Mouse (Mus musculus) gastrocnemius, adult 18-20 months (tissue): ENCODE data around the gene Cdon. TPM values are rescaled to one million over a fixed set of nuclear protein-coding genes. Genes with fewer than 3 reads are reported as not detected.

Source experiments
- DNase-seq: peaks from one replicate; pipeline ENCODE4 v3.0.0; 2021; ENCODE audit warnings: low spot score
- total RNA-seq, 2 experiments: library from RNA; stranded (reverse); gene quantifications; 2 replicates each; pipeline ENCODE4 v1.2.3; 2021

Gene Cdon
- total RNA-seq, 2 experiments from 2014 or later = 9.5 to 10.4 TPM

GRCm38 (mm10) chr9:35434340-35434739 is 13.4 kb downstream of the Cdon start:
- no peak for DNase-seq

DNA sequence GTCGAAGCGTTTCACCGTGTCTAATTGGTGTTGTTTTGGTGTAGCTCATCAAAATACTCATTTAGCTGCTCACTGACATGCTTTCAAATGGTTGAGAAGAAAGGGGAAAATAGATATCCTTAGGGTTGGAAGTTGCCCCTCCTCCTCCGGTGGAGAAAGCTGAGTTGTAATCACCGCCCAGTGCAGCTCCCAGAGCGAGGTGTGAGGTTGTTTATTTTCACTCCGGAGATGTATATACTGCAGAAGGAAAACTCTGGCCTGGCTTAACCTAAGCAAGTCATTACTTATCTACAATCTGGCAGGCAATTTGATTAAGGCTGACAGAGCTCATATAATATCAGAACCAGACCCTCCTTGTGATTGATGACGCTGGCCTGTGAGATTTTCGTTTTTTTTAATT is 14.6 kb downstream of the Cdon start:
- DNase-seq = no peak

DNA sequence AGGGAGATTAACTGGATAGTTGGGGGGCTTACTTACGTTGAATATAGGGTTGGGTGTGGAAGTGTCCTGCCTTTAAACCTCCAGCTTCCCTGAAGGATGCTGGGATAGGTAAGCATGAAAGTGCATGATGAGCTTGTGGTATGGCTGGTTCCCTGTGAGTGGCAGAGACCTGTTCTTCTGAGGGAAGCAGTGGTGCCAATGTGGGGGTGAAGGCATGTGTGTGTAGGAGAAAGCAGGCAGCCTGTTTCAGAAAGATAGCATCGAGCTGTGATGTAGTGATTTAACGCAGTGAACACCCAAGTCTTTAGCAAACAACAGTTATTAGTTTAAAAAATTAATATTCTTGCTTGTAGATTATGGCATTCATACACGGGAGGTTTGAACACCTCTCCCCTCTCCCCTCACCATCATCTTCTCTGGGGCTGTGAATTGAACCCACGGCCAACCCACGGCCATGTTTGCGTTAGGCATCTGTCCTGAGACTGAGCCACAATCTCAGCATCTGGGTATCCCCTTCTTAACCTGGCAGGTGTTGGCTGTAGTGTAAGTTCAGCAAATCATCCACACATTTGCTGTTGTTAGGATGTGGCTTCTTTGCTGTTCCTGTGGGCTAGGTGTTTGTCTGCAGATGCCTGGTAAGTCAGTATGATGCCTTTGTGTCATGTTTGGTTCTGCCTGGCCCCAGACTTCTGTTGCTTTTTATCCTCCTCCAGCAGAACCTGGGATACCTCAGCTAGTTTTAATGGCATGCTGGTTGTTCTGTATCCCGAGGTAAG is 17.5 kb downstream of the Cdon start:
- DNase-seq = no peak

DNA sequence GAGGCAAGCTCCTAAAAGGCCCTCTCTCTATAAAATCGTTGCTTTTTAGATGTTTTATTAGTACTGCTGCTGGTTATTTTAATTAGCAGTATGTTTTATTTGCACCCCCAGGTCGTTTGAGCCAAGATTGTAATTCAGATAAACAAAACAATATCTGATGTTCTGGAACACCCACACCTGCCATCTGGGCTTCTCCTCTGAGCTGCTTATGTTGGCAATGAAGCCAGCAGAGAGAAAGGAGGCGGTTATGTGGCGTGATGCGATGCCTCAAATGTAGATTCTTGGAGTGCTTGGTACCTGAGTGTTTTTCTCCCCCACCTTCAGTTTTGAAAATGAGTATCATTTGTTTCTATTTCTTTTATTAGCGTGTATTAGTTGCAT is 18.1 kb downstream of the Cdon start:
- DNase-seq = no peak

GRCm38 (mm10) chr9:35439754-35440153 is 18.8 kb downstream of the Cdon start:
- no peak for DNase-seq

GRCm38 (mm10) chr9:35442476-35442875 is 21.5 kb downstream of the Cdon start:
- no peak for DNase-seq

GRCm38 (mm10) chr9:35443618-35444511 is 22.9 kb downstream of the Cdon start:
- DNase-seq = no peak

GRCm38 (mm10) chr9:35444512-35444886 is 23.6 kb downstream of the Cdon start:
- no peak for DNase-seq

- no peak for DNase-seq
Observed at GRCm38 (mm10) chr9:35446916-35447315, 26.0 kb downstream of the Cdon start.

DNA sequence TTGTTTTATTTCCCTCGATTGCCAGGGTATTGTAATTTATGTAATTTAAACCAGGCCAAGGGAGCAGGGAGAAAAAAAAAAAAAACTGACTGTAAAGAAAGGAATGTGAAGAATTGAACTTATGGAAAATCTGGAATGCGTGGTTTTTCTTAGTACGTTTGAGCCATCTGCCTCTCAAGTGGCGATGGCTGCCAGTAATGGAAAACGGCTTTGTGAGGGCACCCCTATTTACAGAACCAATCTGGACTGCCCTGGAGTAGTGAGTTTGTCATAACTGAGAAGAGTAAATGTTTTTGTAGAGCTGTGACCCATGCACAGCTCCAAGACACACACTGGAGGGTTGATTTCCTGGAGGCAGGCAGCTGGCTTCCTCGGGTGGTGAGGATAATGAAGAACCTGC is 32.4 kb downstream of the Cdon start:
- no peak for DNase-seq

DNA sequence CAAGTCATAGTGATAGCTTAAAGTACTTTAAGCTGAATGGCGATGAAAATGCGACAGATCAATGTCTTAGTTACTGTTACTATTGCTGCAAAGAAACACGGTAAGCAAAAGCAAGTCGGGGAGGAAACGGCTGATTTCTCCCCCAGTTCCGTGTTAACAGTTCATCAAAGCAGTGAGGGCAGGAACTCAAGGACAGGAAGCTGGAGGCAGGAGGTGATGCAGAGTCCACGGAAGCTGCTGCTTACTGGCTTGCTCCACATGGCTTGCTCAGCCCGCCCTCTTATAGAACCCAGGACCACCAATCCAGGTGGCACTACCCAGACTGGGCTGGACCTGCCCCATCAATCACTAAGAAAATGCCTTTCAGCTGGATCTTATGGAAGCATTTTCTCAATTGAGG is 38.7 kb downstream of the Cdon start:
- no peak for DNase-seq

- no peak for DNase-seq
Observed at GRCm38 (mm10) chr9:35467264-35467817, 46.4 kb downstream of the Cdon start.

- no peak for DNase-seq
Observed at GRCm38 (mm10) chr9:35468913-35469312, 48.0 kb downstream of the Cdon start.

DNA sequence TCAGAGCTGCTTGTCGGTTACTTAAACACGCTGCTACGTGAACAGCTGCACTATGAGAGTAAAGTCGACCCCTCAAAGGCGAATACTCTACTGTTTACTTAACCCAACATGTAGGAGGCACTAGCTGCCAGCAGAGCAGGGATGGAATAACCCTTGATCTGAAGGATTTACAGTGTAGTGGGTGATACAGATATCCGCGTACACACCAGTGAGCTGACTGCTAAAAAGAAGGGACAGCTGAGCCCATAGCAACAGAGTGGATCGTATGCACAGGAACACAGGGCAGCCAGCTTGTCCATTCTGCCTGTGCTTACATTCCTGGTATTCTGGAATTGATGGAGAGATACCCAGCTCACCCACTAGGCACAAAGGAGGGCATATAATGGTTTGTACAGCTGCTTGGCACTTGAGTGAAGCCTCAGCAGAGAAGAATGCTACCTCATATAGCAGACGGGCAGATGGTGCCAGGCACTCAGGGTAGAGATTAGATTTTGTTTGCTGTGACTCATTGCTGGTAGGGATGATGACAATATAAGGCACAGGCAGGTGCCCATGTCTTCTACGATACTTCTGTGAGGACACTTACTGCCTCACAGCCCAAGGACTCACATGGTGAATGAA is 53.3 kb downstream of the Cdon start:
- no peak for DNase-seq

GRCm38 (mm10) chr9:35475394-35475793 is 54.5 kb downstream of the Cdon start:
- DNase-seq = no peak

DNA sequence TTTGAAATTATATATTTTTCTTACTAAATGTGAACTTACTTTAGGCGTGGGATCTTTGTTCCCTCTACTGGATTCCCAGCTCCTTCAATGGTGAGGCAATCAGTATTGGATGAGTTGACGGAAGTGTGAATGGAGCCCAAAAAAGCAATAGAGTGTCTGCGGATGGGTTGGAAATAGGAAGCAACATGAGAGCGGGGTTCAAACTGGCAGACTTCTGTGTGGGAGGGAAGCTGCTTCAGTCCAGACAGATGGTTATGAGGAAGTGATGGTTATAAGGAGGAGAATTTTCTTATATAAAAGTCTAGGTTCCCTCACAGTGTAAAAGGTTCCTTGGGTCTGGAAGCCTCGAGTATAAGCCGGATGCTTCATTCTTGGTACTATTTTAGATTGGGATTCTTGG is 58.5 kb downstream of the Cdon start:
- no peak for DNase-seq

GRCm38 (mm10) chr9:35482014-35482898 is 61.3 kb downstream of the Cdon start:
- DNase-seq = no peak

DNA sequence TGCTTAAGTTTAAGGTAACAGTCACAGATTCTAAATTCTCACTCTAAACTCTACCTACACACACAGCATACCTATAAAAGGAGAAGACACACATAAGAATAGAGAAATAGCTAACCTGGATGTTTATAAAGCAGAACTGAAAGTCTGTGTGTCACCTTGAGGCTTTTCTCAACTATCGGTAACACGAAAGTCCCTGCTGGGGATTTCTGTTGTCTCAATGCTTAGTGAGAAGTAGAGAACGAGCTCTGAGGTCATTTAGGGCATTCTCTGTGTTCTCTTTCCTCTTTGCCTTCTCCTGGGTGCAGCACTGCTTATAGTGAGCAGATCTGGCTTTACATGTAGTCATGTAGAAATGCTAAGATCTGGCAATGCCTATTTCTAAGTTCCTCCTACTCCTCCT is 63.0 kb downstream of the Cdon start:
- no peak for DNase-seq

DNA sequence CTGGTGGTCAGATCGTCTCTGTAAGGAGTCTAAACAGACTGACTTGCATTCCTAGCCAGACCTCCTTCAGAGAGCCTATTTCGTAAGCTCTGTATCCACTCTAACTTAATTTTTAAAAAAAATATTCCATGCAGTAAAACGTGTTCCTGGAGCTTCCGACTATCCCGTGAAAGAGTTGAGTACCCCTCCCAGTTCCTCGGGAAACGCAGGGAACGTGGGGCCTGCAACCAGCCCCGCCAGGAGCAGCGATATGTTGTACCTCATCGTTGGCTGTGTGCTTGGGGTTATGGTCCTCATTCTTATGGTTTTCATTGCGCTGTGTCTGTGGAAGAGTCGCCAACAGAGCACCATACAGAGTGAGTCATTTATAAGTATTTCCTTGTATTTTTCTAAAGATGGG is 65.7 kb downstream of the Cdon start:
- no peak for DNase-seq

DNA sequence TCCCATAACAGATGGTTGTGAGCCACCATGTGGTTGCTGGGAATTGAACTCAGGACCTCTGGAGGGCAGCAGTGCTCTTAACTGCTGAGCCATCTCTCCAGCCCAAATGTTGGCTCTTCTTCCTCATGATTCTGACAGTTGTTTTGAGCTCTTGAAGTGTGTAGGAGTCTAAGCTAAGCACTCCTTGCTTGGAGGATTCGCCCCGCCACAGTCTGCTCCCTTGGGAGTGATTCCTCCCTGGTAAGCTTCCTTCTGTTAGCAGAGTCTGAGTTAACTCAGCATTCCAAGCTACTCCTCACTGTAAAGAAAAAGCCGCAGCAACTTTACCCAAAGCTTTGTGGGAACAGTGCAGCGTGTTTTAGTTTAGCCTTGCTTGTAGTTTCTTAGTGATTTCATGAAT is 67.6 kb downstream of the Cdon start:
- DNase-seq = no peak
